Mouse (Mus musculus): ENCODE measurements around the gene Nptx1.

GRCm38 (mm10) chr11:119493516-119493915, 54.0 kb downstream of the Nptx1 start:
- TF ChIP-seq POLR2A (IDR thresholded peaks at IDR 0.05; ENCODE audit: control insufficient read depth, extremely low read depth, insufficient read depth, low read length, poor library complexity) (no peak), CTCF (IDR thresholded peaks at IDR 0.05; ENCODE audit: borderline replicate concordance, control insufficient read depth, extremely low read depth, insufficient read depth, low read length, poor library complexity) (no peak)
